Mouse (Mus musculus) bone marrow macrophage, adult 2 months (primary cell): Measurements from ENCODE around the gene 4933434E20Rik.

ENCODE experiments used
- CTCF ChIP-seq: IDR thresholded peaks from 2 replicates; pipeline ENCODE4 v1.5.1; 2012; ENCODE audit warnings: low read depth, mild to moderate bottlenecking, low read length, moderate library complexity
- POLR2A ChIP-seq: IDR thresholded peaks from 2 replicates; pipeline ENCODE4 v1.6.1; 2012; ENCODE audit warnings: mild to moderate bottlenecking, low read depth, low read length, borderline replicate concordance

- TF ChIP-seq POLR2A (no peak), CTCF (no peak)
These were observed 62.9 kb downstream of the 4933434E20Rik start for GRCm38 (mm10) chr3:90114342-90114741.
